Mouse (Mus musculus) C3H10T1/2 (cell line): Measurements from ENCODE around the gene Prox1. TPM values are rescaled to one million over a fixed set of nuclear protein-coding genes. Genes with fewer than 3 reads are reported as not detected.

Experiments used
- polyA plus RNA-seq, 2 experiments: library from polyadenylated mRNA; unstranded; fragments of >200 nt; fragmentation: generic; extraction: Trizol; gene quantifications; one replicate each; pipeline ENCODE4 v1.2.1; 2012; ENCODE audit warnings: missing spikeins in 2 of 2

The Prox1 gene
- not detected for polyA plus RNA-seq

DNA sequence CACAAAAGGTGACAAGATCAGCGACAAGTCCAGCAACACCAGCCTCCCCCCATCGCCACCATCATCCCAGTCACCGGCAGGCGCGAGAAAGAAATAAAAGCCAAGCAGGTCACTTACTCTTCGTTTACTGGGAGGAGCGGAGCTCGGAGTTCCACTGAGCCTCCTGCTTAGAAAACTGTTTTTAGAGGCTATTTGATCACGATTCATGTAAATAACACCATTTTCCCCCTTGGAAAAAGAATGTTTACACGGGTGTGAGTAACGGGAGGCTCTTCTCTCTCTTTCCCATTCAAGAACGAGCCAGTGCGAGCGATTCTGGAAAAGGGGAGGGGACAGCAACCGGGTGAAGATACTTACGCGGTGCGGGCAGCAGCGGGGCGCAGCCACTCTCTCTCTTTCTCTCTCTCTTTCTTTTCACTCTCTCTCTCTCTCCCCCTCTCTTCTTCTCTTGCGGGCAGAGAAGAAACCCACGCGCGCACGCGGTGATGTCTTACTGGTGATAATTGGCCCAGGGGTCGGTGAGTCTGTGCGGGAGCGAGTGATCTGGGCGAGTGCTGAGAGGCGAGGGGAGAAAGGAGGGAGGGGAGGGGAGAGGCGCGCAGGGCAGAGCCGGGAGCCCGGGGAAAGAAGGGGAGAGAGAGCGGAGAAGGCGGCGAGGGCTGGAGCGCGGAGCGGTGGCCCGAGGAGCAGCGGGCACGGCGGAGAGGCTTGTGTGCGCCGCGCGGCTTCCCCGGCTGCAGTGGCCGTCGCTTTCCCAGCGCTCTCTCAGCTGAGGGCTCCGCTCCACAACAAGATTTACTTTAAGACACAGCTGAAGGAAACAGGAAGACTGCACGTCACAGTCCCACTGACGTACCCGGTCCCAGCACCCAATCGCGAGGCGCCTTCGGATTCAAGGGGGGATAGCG is at the start of gene Prox1:
Gene Prox1 (minus strand): TSS at position 804 of the 908 bp plus-strand sequence.

Other genes starting within 250 kb of the Prox1 start
- 10 to 100 TPM; 68.8 to 89.1 TPM for gene Smyd2, start 248.4 kb downstream of the Prox1 start, polyA plus RNA-seq